ENCODE assay signal across 11 mouse cellular contexts in genomic region chr5:147732926-147733325, GRCm38 (mm10).
"Had no signal": no experiment of that assay in that cellular context is flagged by ENCODE, and none has a peak within 500 bp of the region (broad histone marks: within the 10 kb centered on the region; RNA-seq: fewer than 3 reads in every experiment).

No protein-coding gene starts in this region.

- H3K9me3 ChIP-seq: liver, embryonic 13.5 days; lung, embryonic 15.5 days; neural tube, embryonic 15.5 days had no signal

- H3K27ac ChIP-seq: kidney, postnatal 0 days; layer of hippocampus, adult 2 months; limb, embryonic 12.5 days; liver, embryonic 13.5 days; lung, embryonic 15.5 days; neural tube, embryonic 15.5 days; stomach, postnatal 0 days had no signal

- H3K4me3 ChIP-seq: layer of hippocampus, adult 2 months; limb, embryonic 12.5 days; liver, embryonic 13.5 days; lung, embryonic 15.5 days; myocyte; neural tube, embryonic 15.5 days had no signal

- H3K4me1 ChIP-seq: limb, embryonic 12.5 days; liver, embryonic 13.5 days; lung, embryonic 15.5 days; neural tube, embryonic 15.5 days had no signal

- H3K36me3 ChIP-seq: limb, embryonic 12.5 days; liver, embryonic 13.5 days; lung, embryonic 15.5 days; neural tube, embryonic 15.5 days had no signal

- ATAC-seq: liver, postnatal 0 days had no signal

- H3K9ac ChIP-seq: limb, embryonic 12.5 days; liver, embryonic 13.5 days; liver, postnatal 0 days; lung, embryonic 15.5 days; neural tube, embryonic 15.5 days had no signal

- DNase-seq: liver, embryonic 13.5 days; midbrain, embryonic 14.5 days; right cerebral cortex, adult 18-20 months had no signal

- H3K4me2 ChIP-seq: limb, embryonic 12.5 days; liver, embryonic 13.5 days; lung, embryonic 15.5 days; neural tube, embryonic 15.5 days had no signal
